In the genomic region with DNA sequence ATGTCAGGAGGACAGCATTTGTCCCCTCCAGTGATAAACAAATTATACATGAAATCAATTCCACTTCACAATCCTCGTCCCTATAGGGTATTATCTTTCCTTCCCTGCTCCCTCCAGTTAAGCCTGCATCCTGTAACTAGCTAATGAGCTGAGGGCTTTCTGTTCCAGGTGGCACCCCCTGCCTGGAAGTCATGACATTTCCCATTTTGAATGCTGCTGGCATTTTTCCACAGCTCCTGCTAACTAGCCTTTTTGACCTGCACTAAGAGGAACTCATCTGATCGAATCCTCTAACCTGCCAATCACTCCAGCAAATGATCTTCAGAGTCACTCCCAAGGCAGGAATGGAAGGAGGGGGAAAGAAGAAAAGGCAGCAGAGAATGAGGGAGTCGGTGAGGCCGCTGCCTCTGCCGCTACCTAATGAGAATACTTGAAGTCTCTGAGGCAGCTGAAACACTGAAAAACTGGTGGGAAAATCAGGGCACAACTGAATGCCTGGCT, we compare ENCODE assay signal across 14 mouse cellular contexts.
A peak's percentile ranks its signal among the peaks of the same experiment; 100 is the strongest.
DNase-seq lines count a peak whose midpoint lies in the region; ATAC-seq and TF ChIP-seq lines count a peak whose summit lies in the region.
"Had no signal": no experiment of that assay in that cellular context is flagged by ENCODE, and none has a peak within 500 bp of the region (broad histone marks: within the 10 kb centered on the region; RNA-seq: fewer than 3 reads in every experiment).

No protein-coding gene starts in this region.

- TF ChIP-seq CTCF in hindbrain, postnatal 0 days (IDR thresholded peaks at IDR 0.05; ENCODE audit: low read depth) = no peak; the same call in 1 of the 2 replicates

- H3K27me3 ChIP-seq in forebrain, embryonic 12.5 days = 0 out of 2 replicates have a peak, but pooled peaks cover 8% of the 10 kb centered on the region
- H3K27me3 ChIP-seq in hindbrain, postnatal 0 days (ENCODE audit: insufficient read depth, low read length) = no peaks in the 10 kb centered on the region
- H3K27me3 ChIP-seq: heart, embryonic 15.5 days had no signal

- H3K9ac ChIP-seq in forebrain, embryonic 12.5 days = no peak overlapping the region
- no peak overlapping the region for H3K9ac ChIP-seq in hindbrain, postnatal 0 days (replicated peaks; ENCODE audit: low read length)
- H3K9ac ChIP-seq: heart, embryonic 15.5 days had no signal

- peak; percentile 81 for ATAC-seq in forebrain, embryonic 12.5 days (ENCODE audit: low FRiP score)
- ATAC-seq in hindbrain, postnatal 0 days = peak; percentile 81

- H3K36me3 ChIP-seq in forebrain, embryonic 12.5 days (replicated peaks) = peaks cover 9% of the 10 kb centered on the region; the same call in 1 of the 2 replicates
- no peaks in the 10 kb centered on the region for H3K36me3 ChIP-seq in hindbrain, postnatal 0 days (ENCODE audit: insufficient read depth, low read length)

- H3K9me3 ChIP-seq in forebrain, embryonic 12.5 days = 0 out of 2 replicates have a peak, but pooled peaks cover 3% of the 10 kb centered on the region
- no peaks in the 10 kb centered on the region for H3K9me3 ChIP-seq in hindbrain, postnatal 0 days (ENCODE audit: low read length)
- H3K9me3 ChIP-seq: heart, embryonic 15.5 days had no signal

- H3K4me3 ChIP-seq in forebrain, embryonic 12.5 days (replicated peaks) = no peak overlapping the region
- H3K4me3 ChIP-seq in hindbrain, postnatal 0 days (ENCODE audit: low read length) = no peak overlapping the region
- H3K4me3 ChIP-seq: heart, embryonic 15.5 days had no signal

- H3K4me2 ChIP-seq in forebrain, embryonic 12.5 days = peak overlapping the region; percentile 30
- no peak overlapping the region for H3K4me2 ChIP-seq in hindbrain, postnatal 0 days (ENCODE audit: low read depth, low read length)
- H3K4me2 ChIP-seq: heart, embryonic 15.5 days had no signal

- DNase-seq in cerebellum, postnatal 10 days = peak; percentile 65 to 72
- no peak for DNase-seq in cerebellum, adult 8-10 months
- DNase-seq in hindbrain, postnatal 0 days (ENCODE audit: low spot score) = peak; percentile 74
- peak; percentile 94 for DNase-seq in retina, postnatal 1 day
- DNase-seq in urinary bladder, adult 2 months (ENCODE audit: low spot score) = no peak
- no peak for DNase-seq in thymus, postnatal 10 days (ENCODE audit: low spot score in 2 of 2)
- DNase-seq in yolk sac, embryonic 10.5 days (ENCODE audit: low spot score) = no peak
- DNase-seq: adrenal gland, adult 8-10 months; kidney, adult 18-20 months; liver; lung, postnatal 36 days; right cerebral cortex, postnatal 4 days had no signal

- WGBS in forebrain, embryonic 12.5 days = 4% methylated on average over 5 of the region's 5 CpGs
- 12% methylated on average over 5 of the region's 5 CpGs for WGBS in hindbrain, postnatal 0 days

- H3K27ac ChIP-seq in forebrain, embryonic 12.5 days = peak overlapping the region; percentile 85
- H3K27ac ChIP-seq in hindbrain, postnatal 0 days = peak overlapping the region; percentile 2
- H3K27ac ChIP-seq: heart, embryonic 15.5 days had no signal

- peaks cover 36% of the 10 kb centered on the region for H3K4me1 ChIP-seq in forebrain, embryonic 12.5 days
- peaks cover 4% of the 10 kb centered on the region; the same call in 1 of the 2 replicates for H3K4me1 ChIP-seq in hindbrain, postnatal 0 days (ENCODE audit: insufficient read depth, low read length)
- H3K4me1 ChIP-seq: heart, embryonic 15.5 days had no signal

Comparison
In these comparisons a context has a peak if more than half of its experiments do, and no peak if none do; other contexts are left out.
1. DNase-seq: peak in cerebellum, postnatal 10 days (2 of 2), hindbrain, postnatal 0 days (single experiment) and retina, postnatal 1 day (single experiment); none in cerebellum, adult 8-10 months (single experiment), urinary bladder, adult 2 months (single experiment), thymus, postnatal 10 days (0 of 2) and yolk sac, embryonic 10.5 days (single experiment).